Mouse (Mus musculus) heart, adult 2 months (tissue): Measurements from ENCODE around the gene Zzef1.

Source experiments
- CTCF ChIP-seq: fragments of 200-600 bp; IDR thresholded peaks from 2 replicates; pipeline ENCODE4 v1.8.1; 2022; ENCODE audit warnings: antibody characterized with exemption, mild to moderate bottlenecking, moderate library complexity
- EP300 ChIP-seq: fragments of 200-500 bp; IDR thresholded peaks from 2 replicates; pipeline ENCODE4 v1.6.1; 2011; ENCODE audit warnings: low read depth, low read length, control low read depth; ENCODE audit not compliant: insufficient read depth
- POLR2A ChIP-seq: fragments of 200-500 bp; IDR thresholded peaks from 2 replicates; pipeline ENCODE4 v1.6.1; 2011; ENCODE audit warnings: mild to moderate bottlenecking, low read depth, low read length, control low read depth; ENCODE audit not compliant: insufficient read depth

DNA sequence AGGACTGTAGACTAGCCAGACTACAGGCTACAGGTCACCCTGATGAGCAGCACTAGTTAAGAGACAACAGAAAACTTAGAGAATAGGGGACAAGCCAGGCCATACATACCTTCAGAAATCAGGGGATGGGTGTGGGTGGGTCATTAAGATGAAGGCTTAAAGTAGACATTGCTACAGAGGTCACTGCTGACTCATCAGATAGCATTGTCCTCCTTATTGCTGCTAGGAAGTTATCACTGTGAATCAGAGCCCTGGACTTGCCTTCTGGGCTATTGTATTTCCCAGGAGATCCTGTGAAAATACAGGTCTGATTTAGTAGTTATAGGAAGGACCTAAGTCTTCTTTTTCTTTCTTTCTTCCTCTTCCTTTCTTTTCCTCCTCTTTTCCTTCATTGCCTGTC, 50.7 kb downstream of the Zzef1 start:
- no peak for TF ChIP-seq CTCF
- no peak for TF ChIP-seq EP300
- TF ChIP-seq POLR2A = no peak
